Mouse (Mus musculus) myocyte (in vitro differentiated cells): ENCODE results near the gene Hist1h2be. TPM values are rescaled to one million over a fixed set of nuclear protein-coding genes. Genes with fewer than 3 reads are reported as not detected.

Experiments
- H3K27me3 ChIP-seq: one replicate; pipeline ENCODE4 v1.6.1; 2011; ENCODE audit not compliant: control insufficient read depth, insufficient read depth, insufficient read length
- H3K36me3 ChIP-seq: one replicate; pipeline ENCODE4 v1.6.1; 2011; ENCODE audit not compliant: control insufficient read depth, insufficient read depth
- H3K4me2 ChIP-seq: one replicate; pipeline ENCODE4 v1.6.1; 2011; ENCODE audit warnings: low read depth, control low read depth
- H3K4me3 ChIP-seq: one replicate; pipeline ENCODE4 v1.5.1; 2011; ENCODE audit warnings: mild to moderate bottlenecking, control low read depth, moderate library complexity
- H3K79me2 ChIP-seq: one replicate; pipeline ENCODE4 v1.6.1; 2011; ENCODE audit not compliant: control insufficient read depth, insufficient read depth
- H3ac ChIP-seq: one replicate; pipeline ENCODE4 v1.6.1; 2011; ENCODE audit not compliant: control insufficient read depth, insufficient read length
- CEBPB ChIP-seq: IDR thresholded peaks from 2 replicates; pipeline ENCODE4 v1.6.1; 2011; ENCODE audit warnings: mild to moderate bottlenecking, moderate library complexity; ENCODE audit not compliant: poor library complexity, insufficient read depth, severe bottlenecking
- E2F4 ChIP-seq: IDR thresholded peaks from one replicate; pipeline ENCODE4 v1.6.1; 2011; ENCODE audit warnings: mild to moderate bottlenecking, control low read depth, moderate library complexity; ENCODE audit not compliant: insufficient read depth
- MAX ChIP-seq: IDR thresholded peaks from one replicate; pipeline ENCODE4 v1.6.1; 2011; ENCODE audit warnings: low read depth, mild to moderate bottlenecking, control low read depth
- MYOD1 ChIP-seq, 3 experiments: IDR thresholded peaks; one replicate each; pipeline ENCODE4 v1.6.1; 2011; ENCODE audit warnings: control low read depth in 2 of 3, low read depth in 2 of 3, mild to moderate bottlenecking in 2 of 3, moderate library complexity in 1 of 3; ENCODE audit not compliant: insufficient read length in 2 of 3, control insufficient read depth in 1 of 3
- MYOG ChIP-seq, 3 experiments: IDR thresholded peaks; one replicate each; pipeline ENCODE4 v1.6.1; 2011; ENCODE audit warnings: control low read depth in 2 of 3, low read depth in 2 of 3, mild to moderate bottlenecking in 2 of 3; ENCODE audit not compliant: insufficient read length in 2 of 3, control insufficient read depth in 1 of 3, insufficient read depth in 1 of 3
- POLR2A ChIP-seq: IDR thresholded peaks from one replicate; pipeline ENCODE4 v1.6.1; 2011; ENCODE audit warnings: low read depth, mild to moderate bottlenecking, control low read depth, moderate library complexity; ENCODE audit not compliant: insufficient read length
- POLR2AphosphoS2 ChIP-seq: IDR thresholded peaks from one replicate; pipeline ENCODE4 v1.6.1; 2011; ENCODE audit warnings: low read depth, control low read depth; ENCODE audit not compliant: insufficient read length
- REST ChIP-seq: IDR thresholded peaks from one replicate; pipeline ENCODE4 v1.6.1; 2011; ENCODE audit warnings: mild to moderate bottlenecking, control low read depth, moderate library complexity; ENCODE audit not compliant: insufficient read depth, insufficient read length
- SRF ChIP-seq: IDR thresholded peaks from one replicate; pipeline ENCODE4 v1.6.1; 2011; ENCODE audit warnings: low read depth; ENCODE audit not compliant: control insufficient read depth, insufficient read length
- TCF12 ChIP-seq: IDR thresholded peaks from one replicate; pipeline ENCODE4 v1.6.1; 2011; ENCODE audit warnings: mild to moderate bottlenecking, control low read depth; ENCODE audit not compliant: poor library complexity, insufficient read depth, severe bottlenecking
- TCF3 ChIP-seq: IDR thresholded peaks from one replicate; pipeline ENCODE4 v1.6.1; 2011; ENCODE audit warnings: low read depth, control low read depth; ENCODE audit not compliant: insufficient read length
- USF1 ChIP-seq: IDR thresholded peaks from one replicate; pipeline ENCODE4 v1.6.1; 2011; ENCODE audit warnings: low read depth, mild to moderate bottlenecking, control low read depth, moderate library complexity
- polyA plus RNA-seq: library from polyadenylated mRNA; unstranded; fragments of >200 nt; fragmentation: generic; extraction: Trizol; gene quantifications from one replicate; pipeline ENCODE4 v1.2.1, GENCODE M21; 2012; ENCODE audit warnings: missing spikeins

Hist1h2be gene
- polyA plus RNA-seq, 1 experiment, result 4.3 TPM

GRCm38 (mm10) chr13:23555839-23556416, 65.0 kb downstream of the Hist1h2be start:
- peak overlapping the region; percentile 52 for H3K4me3 ChIP-seq
- peak; percentile 25 for TF ChIP-seq MAX
- TF ChIP-seq POLR2A, result peak; percentile 50
- peak; percentile 64 for TF ChIP-seq POLR2AphosphoS2
- no peak for TF ChIP-seq MYOG (IDR thresholded peaks at IDR 0.05; ENCODE audit: control insufficient read depth in 1 of 3, insufficient read depth in 1 of 3, insufficient read length in 2 of 3, low read depth in 2 of 3)
- no peaks in the 10 kb centered on the region for H3K36me3 ChIP-seq
- H3K27me3 ChIP-seq, result no peaks in the 10 kb centered on the region
- H3K4me2 ChIP-seq, result peak overlapping the region; percentile 96
- H3K79me2 ChIP-seq, result no peaks in the 10 kb centered on the region
- H3ac ChIP-seq, result peak overlapping the region; percentile 9

GRCm38 (mm10) chr13:23554925-23555838, 65.7 kb downstream of the Hist1h2be start:
- Histone ChIP-seq H3K4me2 (peak overlapping the region; percentile 96), H3K36me3 (no peaks in the 10 kb centered on the region), H3K4me3 (peak overlapping the region; percentile 52), H3K79me2 (no peaks in the 10 kb centered on the region), H3K27me3 (no peaks in the 10 kb centered on the region), H3ac (peak overlapping the region; percentile 9)
- TF ChIP-seq MYOG (IDR thresholded peaks at IDR 0.05; ENCODE audit: control insufficient read depth in 1 of 3, insufficient read depth in 1 of 3, insufficient read length in 2 of 3, low read depth in 2 of 3), result peak in 1 of 3 experiments; percentile 1
- TF ChIP-seq POLR2AphosphoS2, result peak; percentile 93
- TF ChIP-seq SRF, result no peak
- TF ChIP-seq USF1, result no peak
- TF ChIP-seq POLR2A, result peak; percentile 75
- TF ChIP-seq CEBPB, result peak; percentile 26; the same call in 1 of the 2 replicates

GRCm38 (mm10) chr13:23554393-23554792, 66.5 kb downstream of the Hist1h2be start:
- Histone ChIP-seq H3K36me3 (no peaks in the 10 kb centered on the region), H3K79me2 (no peaks in the 10 kb centered on the region), H3ac (no peak overlapping the region), H3K4me2 (peak overlapping the region; percentile 96), H3K4me3 (peak overlapping the region; percentile 52), H3K27me3 (no peaks in the 10 kb centered on the region)
- TF ChIP-seq TCF12 (no peak), MYOD1 (IDR thresholded peaks at IDR 0.05; ENCODE audit: control insufficient read depth in 1 of 3, insufficient read length in 2 of 3, low read depth in 2 of 3) (no peak), CEBPB (no peak), E2F4 (no peak), MYOG (IDR thresholded peaks at IDR 0.05; ENCODE audit: control insufficient read depth in 1 of 3, insufficient read depth in 1 of 3, insufficient read length in 2 of 3, low read depth in 2 of 3) (no peak), POLR2AphosphoS2 (no peak), USF1 (no peak), SRF (no peak), TCF3 (no peak), MAX (no peak), POLR2A (no peak), REST (no peak)

- Histone ChIP-seq H3ac (no peak within 1 kb of the TSS), H3K79me2 (no peaks in the 10 kb centered on the region), H3K4me3 (no peak within 1 kb of the TSS), H3K27me3 (no peaks in the 10 kb centered on the region), H3K36me3 (no peaks in the 10 kb centered on the region), H3K4me2 (peak within 1 kb of the TSS; percentile 96)
- TF ChIP-seq TCF12, result no peak
- TF ChIP-seq E2F4, result no peak
- no peak for TF ChIP-seq CEBPB
- TF ChIP-seq POLR2A, result no peak
- TF ChIP-seq MAX, result no peak
- no peak for TF ChIP-seq MYOD1 (IDR thresholded peaks at IDR 0.05; ENCODE audit: control insufficient read depth in 1 of 3, insufficient read length in 2 of 3, low read depth in 2 of 3)
- no peak for TF ChIP-seq SRF
- no peak for TF ChIP-seq MYOG (IDR thresholded peaks at IDR 0.05; ENCODE audit: control insufficient read depth in 1 of 3, insufficient read depth in 1 of 3, insufficient read length in 2 of 3, low read depth in 2 of 3)
- TF ChIP-seq POLR2AphosphoS2, result no peak
- no peak for TF ChIP-seq TCF3
- TF ChIP-seq USF1, result no peak
- no peak for TF ChIP-seq REST
Observed at GRCm38 (mm10) chr13:23552962-23553361, 68.0 kb downstream of the Hist1h2be start, which contains the start of gene Hist1h1d. Gene Hist1h1d (plus strand): TSS chr13:23553262.
